Mouse (Mus musculus) midbrain, embryonic 16.5 days (tissue): ENCODE measurements around the gene Gm10471. TPM values are rescaled to one million over a fixed set of nuclear protein-coding genes. Genes with fewer than 3 reads are reported as not detected.
"Not testable (repeated sequence)": the region's sequence is repeated elsewhere in the genome, so short reads cannot be mapped to it uniquely, and the experiment has no call there.

Source experiments
- ATAC-seq: fragments of 200-750 bp; cut with Nextera tagmentation; 2 replicates; pipeline ENCODE4 v1.8.0; 2017; ENCODE audit warnings: moderate TSS enrichment
- H3K27ac ChIP-seq: fragments of 300-500 bp; sonication (generic); 2 replicates; pipeline ENCODE4 v1.5.1; 2014; ENCODE audit warnings: mild to moderate bottlenecking, low read length, mixed read lengths
- H3K27me3 ChIP-seq: fragments of 300-500 bp; sonication (generic); 2 replicates; pipeline ENCODE4 v1.6.1; 2014; ENCODE audit warnings: low read depth, low read length, mixed read lengths; ENCODE audit not compliant: control insufficient read depth, insufficient read depth
- H3K36me3 ChIP-seq: fragments of 300-500 bp; sonication (generic); 2 replicates; pipeline ENCODE4 v1.6.1; 2014; ENCODE audit warnings: mild to moderate bottlenecking, low read length, moderate library complexity, mixed read lengths; ENCODE audit not compliant: control insufficient read depth, insufficient read depth
- H3K4me1 ChIP-seq: fragments of 300-500 bp; sonication (generic); 2 replicates; pipeline ENCODE4 v1.6.1; 2014; ENCODE audit warnings: mild to moderate bottlenecking, low read length, mixed read lengths; ENCODE audit not compliant: control insufficient read depth, insufficient read depth
- H3K4me2 ChIP-seq: fragments of 300-500 bp; sonication (generic); 2 replicates; pipeline ENCODE4 v1.6.1; 2014; ENCODE audit warnings: mild to moderate bottlenecking, low read length, mixed read lengths
- H3K4me3 ChIP-seq: fragments of 300-500 bp; sonication (generic); 2 replicates; pipeline ENCODE4 v1.5.1; 2014; ENCODE audit warnings: low read depth, mild to moderate bottlenecking, low read length, moderate library complexity, mixed read lengths
- H3K9ac ChIP-seq: fragments of 300-500 bp; sonication (generic); 2 replicates; pipeline ENCODE4 v1.6.1; 2014; ENCODE audit warnings: low read depth, low read length, mixed read lengths
- H3K9me3 ChIP-seq: fragments of 300-500 bp; sonication (generic); replicated peaks from 2 replicates; pipeline ENCODE4 v1.6.1; 2014; ENCODE audit warnings: mild to moderate bottlenecking, low read length, mixed read lengths; ENCODE audit not compliant: control insufficient read depth, poor library complexity, severe bottlenecking
- WGBS: fragments of 180-500 bp; shearing (Covaris S2); extraction: QIAGEN DNeasy Blood & Tissue Kit; methylation state at CpG from one replicate; pipeline ENCODE4 v1.1.7; 2014; 5-methylcytosine and 5-hydroxymethylcytosine counted together
- polyA plus RNA-seq: library from polyadenylated mRNA; unstranded; fragments of >200 nt; fragmentation: Nextera tagmentation; extraction: Ambion mirVana; gene quantifications from 2 replicates; pipeline ENCODE4 v1.2.1, GENCODE M21; 2015

Gene Gm10471
- polyA plus RNA-seq, result 0.09 and 0.11 TPM in 2 replicates

- not testable (repeated sequence) for H3K9ac ChIP-seq, H3K27ac ChIP-seq, H3K4me2 ChIP-seq, H3K4me1 ChIP-seq, H3K9me3 ChIP-seq, H3K36me3 ChIP-seq, ATAC-seq, H3K4me3 ChIP-seq, H3K27me3 ChIP-seq
- 56% methylated on average over 1 of the region's 1 CpGs for WGBS
These were observed at the start of gene Gm10471 for GRCm38 (mm10) chr5:26089191-26089590. TSS of gene Gm10471 (minus strand) at chr5:26089291.

GRCm38 (mm10) chr5:26121321-26121720 is 32.2 kb upstream of the Gm10471 start, which contains the start of gene Gm10220:
TSS of gene Gm10220 (minus strand) at chr5:26121421.
- not testable (repeated sequence) for H3K36me3 ChIP-seq, H3K4me1 ChIP-seq, H3K9me3 ChIP-seq, ATAC-seq, H3K4me3 ChIP-seq, H3K4me2 ChIP-seq, H3K9ac ChIP-seq, H3K27me3 ChIP-seq, H3K27ac ChIP-seq
- WGBS, result no CpG with 5 or more reads among the region's 3 CpGs

GRCm38 (mm10) chr5:26105262-26105661 is 16.2 kb upstream of the Gm10471 start, which contains the start of gene 5031410I06Rik:
TSS of gene 5031410I06Rik (minus strand) at chr5:26105362.
- not testable (repeated sequence) for H3K9me3 ChIP-seq, H3K4me2 ChIP-seq, H3K4me1 ChIP-seq, ATAC-seq, H3K36me3 ChIP-seq, H3K27ac ChIP-seq, H3K9ac ChIP-seq, H3K27me3 ChIP-seq, H3K4me3 ChIP-seq
- WGBS, result no CpG with 5 or more reads among the region's 3 CpGs

GRCm38 (mm10) chr5:26079023-26079422 is 10.1 kb downstream of the Gm10471 start:
- H3K27ac ChIP-seq, H3K4me3 ChIP-seq, ATAC-seq, H3K27me3 ChIP-seq, H3K9me3 ChIP-seq, H3K4me1 ChIP-seq, H3K36me3 ChIP-seq, H3K9ac ChIP-seq, H3K4me2 ChIP-seq: not testable (repeated sequence)

- no peak overlapping the region for H3K4me2 ChIP-seq
- no peak overlapping the region for H3K27ac ChIP-seq
- H3K9ac ChIP-seq, result no peak overlapping the region
- no peaks in the 10 kb centered on the region for H3K4me1 ChIP-seq
- no peaks in the 10 kb centered on the region for H3K36me3 ChIP-seq
- no peak overlapping the region for H3K4me3 ChIP-seq
- no peaks in the 10 kb centered on the region for H3K27me3 ChIP-seq
- H3K9me3 ChIP-seq, result 0 out of 2 replicates have a peak, but pooled peaks cover 5% of the 10 kb centered on the region
- ATAC-seq, result no peak
- WGBS, result 93% methylated on average over 24 of the region's 24 CpGs
These were observed 18.4 kb downstream of the Gm10471 start for GRCm38 (mm10) chr5:26070716-26071115.

- WGBS, result no CpG with 5 or more reads among the region's 2 CpGs
- not testable (repeated sequence) for H3K27me3 ChIP-seq, H3K9ac ChIP-seq, H3K4me1 ChIP-seq, H3K4me3 ChIP-seq, H3K36me3 ChIP-seq, H3K4me2 ChIP-seq, H3K9me3 ChIP-seq, H3K27ac ChIP-seq, ATAC-seq
These were observed 30.6 kb downstream of the Gm10471 start, which contains the start of gene Gm7347 for GRCm38 (mm10) chr5:26058481-26058880. TSS of gene Gm7347 (minus strand) at chr5:26058581.

GRCm38 (mm10) chr5:26039458-26039857 is 49.6 kb downstream of the Gm10471 start, which contains the start of gene Speer4a:
TSS of gene Speer4a (minus strand) at chr5:26039558.
- WGBS, result 76% methylated on average over 2 of the region's 2 CpGs
- not testable (repeated sequence) for H3K9me3 ChIP-seq, H3K4me3 ChIP-seq, H3K36me3 ChIP-seq, H3K27ac ChIP-seq, H3K4me1 ChIP-seq, ATAC-seq, H3K4me2 ChIP-seq, H3K9ac ChIP-seq, H3K27me3 ChIP-seq

Other genes with a start within 250 kb of the Gm10471 start
- 0.09 TPM in 1 of 2 replicates, not detected in the other for gene Gm21663, start 146.9 kb downstream of the Gm10471 start, polyA plus RNA-seq
- 0.25 and 0.27 TPM in 2 replicates for gene Gm21671, start 134.9 kb downstream of the Gm10471 start, polyA plus RNA-seq
- gene Gm21680, start 116.6 kb downstream of the Gm10471 start, polyA plus RNA-seq, result 0.17 and 0.43 TPM in 2 replicates
- 0.20 and 0.30 TPM in 2 replicates for gene Gm21698, start 100.6 kb downstream of the Gm10471 start, polyA plus RNA-seq
- 0.29 and 0.36 TPM in 2 replicates for gene Gm1979, start 84.5 kb downstream of the Gm10471 start, polyA plus RNA-seq
- 0.14 TPM in 1 of 2 replicates, not detected in the other for gene Gm5862, start 66.4 kb downstream of the Gm10471 start, polyA plus RNA-seq
- 0.13 and 0.15 TPM in 2 replicates for gene Speer4a, start 49.7 kb downstream of the Gm10471 start, polyA plus RNA-seq
- 0.12 and 0.21 TPM in 2 replicates for gene Gm7347, start 30.7 kb downstream of the Gm10471 start, polyA plus RNA-seq
- gene 5031410I06Rik, start 16.1 kb upstream of the Gm10471 start, polyA plus RNA-seq, result 0.09 and 0.16 TPM in 2 replicates
- gene Gm10220, start 32.1 kb upstream of the Gm10471 start, polyA plus RNA-seq, result 0.14 and 0.22 TPM in 2 replicates
- 0.36 and 0.49 TPM in 2 replicates for gene Gm7361, start 168.4 kb upstream of the Gm10471 start, polyA plus RNA-seq